Mouse (Mus musculus): ENCODE measurements around the gene Magi2.

- 0 out of 2 replicates have a peak, but pooled peaks have one; percentile 22 for TF ChIP-seq CTCF (IDR thresholded peaks at IDR 0.05; ENCODE audit: low read depth)
- no peak for TF ChIP-seq EP300 (IDR thresholded peaks at IDR 0.05; ENCODE audit: low read depth)
Observed at GRCm38 (mm10) chr5:19264627-19265026, 37.8 kb downstream of the Magi2 start.
